Mouse (Mus musculus) neural tube, postnatal 0 days (tissue): ENCODE measurements around the gene Nxph1. TPM values are rescaled to one million over a fixed set of nuclear protein-coding genes. Genes with fewer than 3 reads are reported as not detected.

Experiments used
- polyA plus RNA-seq: library from polyadenylated mRNA; unstranded; fragments of >200 nt; fragmentation: Nextera tagmentation; extraction: Ambion mirVana; gene quantifications from 2 replicates; pipeline ENCODE4 v1.2.1, GENCODE M21; 2015

Gene Nxph1
- polyA plus RNA-seq = 87.0 and 89.5 TPM in 2 replicates

GRCm38 (mm10) chr6:8948131-8948470 lies at the start of gene Nxph1:
Nxph1 (plus strand) TSS chr6:8948431.

Other genes with a start within 250 kb of the Nxph1 start
- 82.7 and 88.4 TPM in 2 replicates for gene Ica1, start 169.9 kb upstream of the Nxph1 start, polyA plus RNA-seq